Mouse (Mus musculus) hematopoietic stem cell, adult 5-6 weeks (primary cell): Measurements from ENCODE around the gene Hmg20b. TPM values are rescaled to one million over a fixed set of nuclear protein-coding genes. Genes with fewer than 3 reads are reported as not detected.

Experiments
- ATAC-seq, 2 experiments: fragments of 125-278 bp in 1 of 2; replicated peaks in 1 of 2; 2 replicates each; pipeline ENCODE4 v1.8.0; 2016 to 2017; ENCODE audit warnings: inconsistent platforms in 2 of 2, mild to moderate bottlenecking in 2 of 2, moderate number of reproducible peaks in 2 of 2, low read depth in 1 of 2, moderate TSS enrichment in 1 of 2; ENCODE audit not compliant: low FRiP score in 2 of 2, poor library complexity in 2 of 2, severe bottlenecking in 2 of 2, insufficient read depth in 1 of 2, low TSS enrichment in 1 of 2
- total RNA-seq: library from RNA; stranded (forward); fragments of 172-1452, 232-1000 nt; gene quantifications from 2 replicates; pipeline ENCODE4 v1.2.3, GENCODE M21; 2017

The Hmg20b gene
- total RNA-seq, 1 experiment from 2014 or later = 25.6 TPM

DNA sequence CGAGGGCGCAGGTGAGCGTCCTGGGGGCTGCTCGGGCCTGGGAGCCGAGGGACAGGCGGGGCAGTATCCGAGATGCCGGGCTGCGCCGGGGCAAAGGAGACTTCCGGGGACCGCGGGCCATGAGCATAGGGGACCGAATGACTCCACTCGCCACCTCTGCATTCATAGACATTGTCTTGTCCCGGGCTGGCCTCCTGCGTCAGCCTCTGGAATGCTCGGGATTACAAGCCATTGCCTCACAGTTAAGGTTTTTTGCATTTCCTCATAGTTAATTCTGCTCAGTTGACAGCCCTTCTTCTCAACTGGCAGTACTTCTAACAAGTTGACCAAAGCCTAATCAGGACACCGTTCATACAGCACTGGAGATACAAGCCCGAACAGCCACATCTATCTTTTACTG, 28.8 kb downstream of the Hmg20b start:
- ATAC-seq = no peak

DNA sequence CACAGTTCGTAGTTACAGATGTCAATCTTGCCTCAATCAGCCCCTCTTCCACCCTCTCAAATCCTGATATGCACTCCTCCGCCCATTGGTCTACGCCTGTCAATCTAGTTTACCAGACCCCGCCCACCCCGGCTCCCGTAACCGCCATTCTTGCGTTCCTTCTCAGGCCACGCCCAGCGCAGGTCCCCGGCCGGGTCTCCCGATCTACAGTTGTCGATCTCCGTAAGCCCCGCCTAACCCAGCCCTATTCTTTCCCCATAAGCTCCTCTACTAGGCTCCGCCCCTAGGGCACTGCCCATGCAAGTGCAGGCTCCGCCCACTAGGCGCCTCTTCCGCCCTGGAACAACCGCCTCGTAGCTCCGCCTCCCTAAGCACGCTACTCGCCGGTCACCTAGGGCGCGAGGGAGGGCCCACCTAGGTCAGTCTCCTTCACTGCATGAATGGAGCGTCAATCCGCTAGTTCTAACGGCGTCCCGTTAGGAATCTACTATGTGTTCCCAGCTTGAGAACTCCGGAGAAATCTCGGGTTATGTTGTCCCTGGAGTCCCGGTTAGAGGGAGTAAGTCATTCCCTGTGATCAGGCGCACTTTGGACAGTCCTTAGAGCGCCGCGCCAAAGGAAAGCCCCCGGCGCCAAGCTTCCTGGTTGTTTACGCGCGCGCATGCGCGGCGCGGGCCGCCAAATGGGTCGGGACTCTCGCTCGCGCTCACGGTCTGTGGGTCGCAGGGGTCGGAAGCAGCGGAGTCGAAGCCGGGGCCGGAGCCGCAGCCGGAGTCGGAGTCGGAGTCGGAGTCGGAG, 29.5 kb downstream of the Hmg20b start, which contains the start of gene Cactin:
TSS of gene Cactin (plus strand) at position 554 of the 798 bp plus-strand sequence.
- ATAC-seq = peak; percentile 79 to 86

DNA sequence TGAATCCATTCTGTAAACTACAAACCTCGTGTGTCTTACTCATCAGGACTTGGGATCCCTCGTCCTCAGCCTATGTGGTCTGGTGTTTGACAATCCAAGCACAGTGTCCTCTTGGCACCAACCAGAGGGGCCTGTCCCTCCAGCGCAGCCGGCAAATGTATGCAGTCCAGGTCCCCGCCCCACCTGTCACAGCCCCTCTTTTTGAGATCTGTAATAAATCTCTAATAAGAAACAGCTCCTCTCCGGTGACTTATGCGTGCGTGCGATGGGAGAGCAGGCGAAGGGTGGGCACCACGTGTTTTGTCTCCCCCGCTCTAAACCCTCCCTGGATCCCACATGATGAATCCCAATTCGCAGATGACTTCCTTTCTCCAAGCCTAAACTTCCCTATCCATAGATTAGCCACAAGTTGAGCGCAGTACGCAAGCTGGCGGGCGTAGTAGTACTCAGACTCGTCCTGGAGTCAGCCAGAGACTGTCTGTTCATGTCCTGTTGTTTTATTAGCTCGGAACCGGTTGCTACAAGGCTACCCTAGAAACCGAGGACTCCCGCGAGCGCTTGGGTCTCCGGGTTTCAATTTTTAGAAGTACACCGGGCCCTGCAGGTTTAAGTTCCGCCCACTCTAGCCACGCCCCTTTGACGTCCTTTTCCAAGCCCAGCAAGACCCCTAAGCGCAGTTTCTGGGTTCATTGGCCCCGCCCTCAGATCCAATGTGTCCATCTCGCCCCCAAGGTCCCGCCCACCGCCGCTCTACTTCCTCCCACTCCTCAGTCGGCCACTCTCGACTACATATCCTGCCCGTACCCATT, 30.3 kb downstream of the Hmg20b start:
- ATAC-seq = peak; percentile 67 to 75

DNA sequence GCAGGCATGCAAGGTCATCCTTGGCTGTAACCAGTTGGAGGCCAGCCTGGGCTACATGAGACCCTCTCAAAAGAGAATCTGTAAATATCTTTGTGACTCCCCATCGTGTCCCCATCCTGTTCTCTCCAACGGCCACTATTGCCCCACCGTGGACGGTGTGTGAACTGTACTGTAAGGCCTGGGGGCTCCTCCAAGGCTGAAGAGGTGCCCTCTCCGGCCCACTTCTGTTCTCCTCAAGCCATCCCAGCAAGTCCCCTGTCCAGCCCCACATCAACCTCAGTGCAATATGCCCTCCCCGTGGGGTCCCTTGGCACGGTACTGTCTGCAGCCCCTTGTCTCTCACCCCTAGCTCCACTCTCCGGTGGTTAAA, 31.0 kb downstream of the Hmg20b start:
- no peak for ATAC-seq

DNA sequence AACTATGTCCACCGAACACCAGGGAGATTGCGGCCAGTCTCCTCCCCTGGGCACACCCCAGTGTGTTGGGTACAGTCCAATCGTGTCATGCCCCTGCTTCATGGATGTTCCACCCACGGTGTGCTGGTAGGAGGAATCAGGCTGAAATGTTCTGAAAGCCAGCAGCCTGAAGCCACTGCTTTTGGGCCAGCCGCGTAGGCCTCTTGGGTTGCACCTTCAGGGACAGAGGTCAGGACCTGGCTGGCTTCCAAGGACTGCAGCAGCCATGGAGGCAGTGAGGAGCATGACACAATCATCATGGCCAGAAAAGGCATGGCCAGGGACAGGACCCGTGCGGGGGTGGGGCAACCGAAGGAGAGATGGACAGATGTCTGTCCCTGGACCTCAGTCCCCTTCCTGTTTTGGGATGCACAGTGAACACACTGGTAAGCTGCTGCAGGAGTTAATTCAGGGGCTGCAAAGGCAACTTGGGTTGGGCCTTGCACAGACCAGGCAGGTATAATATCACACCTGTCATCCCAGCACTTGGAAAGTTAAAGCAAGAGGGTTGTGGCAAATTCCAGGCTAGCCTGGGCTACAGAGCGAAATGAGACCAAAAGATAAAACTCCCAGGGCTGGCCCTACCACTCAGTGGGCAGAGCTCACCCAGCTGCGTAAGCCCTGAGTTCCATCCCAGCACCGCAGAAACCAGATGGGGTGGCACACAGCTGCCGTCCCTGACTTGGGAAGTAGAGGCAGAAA, 31.5 kb downstream of the Hmg20b start:
- no peak for ATAC-seq

DNA sequence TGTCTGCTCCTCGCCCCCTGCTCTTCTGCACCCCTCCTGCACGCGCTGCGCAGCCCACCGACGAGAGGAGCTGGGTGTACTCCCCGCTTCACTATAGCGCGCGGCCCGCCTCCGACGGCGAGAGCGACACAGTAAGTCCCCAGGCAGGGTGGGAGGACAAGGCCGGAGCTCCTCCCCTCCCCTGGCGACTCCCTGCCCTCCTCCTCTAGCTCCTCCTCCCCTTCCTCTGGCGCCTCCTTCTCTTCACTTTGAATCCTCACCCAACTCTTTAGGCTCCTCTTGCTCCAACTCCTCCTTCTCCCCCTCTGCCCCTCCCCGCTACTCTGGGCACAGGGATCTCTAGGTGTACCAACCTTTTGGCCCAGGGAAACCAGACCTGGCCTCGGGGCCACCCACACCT, 33.0 kb downstream of the Hmg20b start:
- ATAC-seq = 0 out of 4 replicates have a peak, but pooled peaks of 1 of the 2 experiments have one; percentile 6

DNA sequence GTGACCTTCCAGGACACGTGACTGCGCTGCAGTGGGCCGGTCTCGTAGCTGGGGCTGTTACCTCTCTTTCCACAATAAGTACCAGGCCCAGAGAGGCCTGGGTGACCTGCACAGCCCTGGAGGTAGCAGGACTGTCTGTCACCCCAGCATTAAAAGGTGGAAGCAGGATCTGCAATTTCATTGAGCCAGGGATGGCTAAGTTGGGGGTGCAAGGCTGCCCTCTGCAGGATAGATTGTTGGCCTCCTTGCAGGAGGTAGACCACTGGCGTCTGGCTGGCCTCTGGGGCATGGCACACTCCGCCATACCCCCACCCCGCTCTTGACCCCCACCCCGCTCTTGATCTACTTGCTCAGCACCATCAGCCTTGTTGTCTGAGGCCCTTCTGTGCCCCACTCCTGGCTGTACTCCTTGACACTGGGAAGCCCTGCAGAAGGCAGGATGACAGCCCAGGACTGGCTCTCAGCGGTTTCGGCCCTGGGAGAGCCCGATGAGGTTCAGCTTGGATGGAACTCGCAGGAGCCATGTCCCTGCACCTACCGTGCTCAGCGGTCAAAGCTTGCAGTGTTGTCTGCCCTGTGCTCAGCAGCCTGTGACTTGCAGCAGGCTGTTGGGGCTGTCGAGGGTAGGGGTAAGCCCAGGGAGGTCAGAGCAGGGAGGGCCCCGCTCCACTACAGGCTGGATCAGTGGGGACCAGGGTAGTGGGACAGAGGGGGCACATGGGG, 33.8 kb downstream of the Hmg20b start:
- ATAC-seq = no peak

DNA sequence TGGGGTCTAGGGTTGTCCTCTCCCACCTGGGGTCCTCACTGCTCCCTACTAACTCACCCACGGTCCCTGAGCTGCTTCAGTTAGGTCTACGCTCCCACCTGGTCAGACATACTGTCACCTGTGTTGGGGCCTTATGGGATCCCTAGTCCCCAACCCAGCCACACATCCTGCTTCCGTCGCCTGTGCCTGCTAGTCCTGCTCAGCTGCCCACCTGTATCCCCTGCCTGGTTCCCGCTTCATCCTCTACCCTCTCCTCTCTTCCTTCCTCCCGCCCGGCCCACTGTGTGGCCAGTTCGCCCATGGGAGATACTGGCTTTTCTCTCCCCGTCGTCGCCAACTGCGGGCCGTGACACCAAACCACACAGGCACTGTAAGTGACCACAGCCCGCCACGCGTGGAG, 34.7 kb downstream of the Hmg20b start:
- ATAC-seq = no peak

DNA sequence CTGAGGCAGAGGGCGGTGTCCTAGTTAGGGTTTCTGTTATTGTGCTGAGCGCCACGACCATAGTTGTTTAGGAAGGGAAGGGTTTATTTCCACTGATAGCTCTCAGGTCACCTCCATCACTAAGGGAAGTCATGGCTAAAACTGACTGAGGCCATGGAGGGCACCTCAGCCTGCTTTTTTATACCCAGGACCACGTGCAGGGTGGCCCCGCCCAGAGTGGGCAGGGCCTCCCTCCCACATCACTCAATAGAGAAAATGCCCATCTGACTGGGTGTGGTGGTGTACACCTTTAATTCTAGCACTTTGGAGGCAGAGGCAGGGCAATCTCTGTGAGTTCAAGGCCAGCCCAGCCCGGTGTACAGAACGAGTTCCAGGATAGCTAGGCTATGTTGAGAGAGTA, 36.1 kb downstream of the Hmg20b start:
- no peak for ATAC-seq

DNA sequence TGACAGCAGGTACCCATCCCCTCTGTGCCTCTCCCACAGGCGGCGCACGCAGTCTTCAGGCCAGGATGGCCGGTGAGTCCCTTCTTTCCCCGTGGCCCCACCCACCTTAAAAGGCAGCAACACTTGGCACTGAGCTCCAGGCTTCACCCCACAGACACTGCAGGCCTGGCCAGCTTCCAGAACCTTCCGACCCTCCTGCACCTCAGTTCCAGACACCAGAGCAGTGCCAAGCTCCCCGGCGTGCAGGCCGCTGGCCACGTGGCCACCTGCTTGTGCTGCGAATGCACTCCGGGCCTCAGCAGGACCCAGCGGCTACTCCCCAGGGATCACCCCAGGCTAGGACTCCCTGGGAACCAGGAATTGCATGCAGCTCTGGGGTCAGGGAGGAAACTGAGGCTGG, 36.7 kb downstream of the Hmg20b start:
- ATAC-seq = no peak

DNA sequence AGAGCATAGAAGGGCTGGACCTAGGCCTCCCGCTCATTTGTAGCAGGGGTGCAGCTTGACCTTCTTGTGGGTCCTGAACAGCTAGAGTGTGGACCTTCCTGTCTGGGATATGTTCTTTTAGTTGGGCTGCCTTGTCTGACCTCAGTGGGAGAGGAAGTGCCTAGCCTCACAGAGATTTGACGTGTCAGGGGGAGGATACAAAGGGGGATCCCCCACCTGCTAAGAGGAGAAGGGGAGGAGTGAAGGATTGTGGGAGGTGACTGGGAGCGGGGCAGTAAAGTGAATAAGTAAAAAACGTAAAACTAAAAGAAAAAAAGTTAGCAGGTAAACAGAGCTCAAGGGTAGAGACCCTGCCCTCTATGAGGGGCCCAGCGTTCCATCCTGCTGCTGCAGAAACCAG, 40.7 kb downstream of the Hmg20b start:
- no peak for ATAC-seq

DNA sequence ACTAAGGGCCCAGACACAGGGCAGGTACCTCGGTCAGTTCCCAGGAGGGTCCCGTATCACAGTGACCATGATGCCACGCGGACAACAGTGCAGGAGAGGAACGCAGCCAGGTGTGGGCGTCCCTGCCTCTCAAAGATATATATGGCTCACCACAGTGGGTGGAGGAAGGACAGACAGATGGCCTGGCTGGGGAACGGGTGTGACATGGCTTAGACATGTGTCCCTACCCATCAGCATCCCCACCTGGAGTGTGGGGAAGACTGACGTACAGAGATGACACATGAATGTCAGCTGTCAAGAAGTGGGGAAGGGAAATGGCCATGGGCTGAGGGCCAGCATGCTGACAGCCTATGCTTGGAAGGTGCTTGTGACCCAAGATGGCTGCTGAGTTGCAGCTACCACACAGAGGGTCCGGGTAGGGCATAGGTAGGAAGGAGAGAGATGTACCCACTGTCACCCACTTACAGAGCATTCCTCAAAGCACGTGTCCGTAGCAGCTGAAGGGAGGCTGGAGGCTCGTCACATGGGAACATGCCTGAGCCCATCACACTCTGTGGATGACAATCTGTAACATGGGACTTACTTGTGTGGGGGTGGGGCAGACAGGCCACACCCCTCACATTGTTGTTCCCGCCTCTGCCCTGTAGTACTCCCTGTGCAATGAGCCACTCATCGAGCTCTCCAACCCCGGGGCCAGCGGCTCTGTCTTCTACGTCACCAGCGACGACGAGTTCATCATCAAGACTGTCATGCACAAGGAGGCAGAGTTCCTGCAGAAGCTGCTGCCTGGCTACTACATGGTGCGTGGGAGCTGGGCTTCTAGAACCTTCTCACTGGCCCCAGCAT, 43.2 kb downstream of the Hmg20b start:
- ATAC-seq = no peak

DNA sequence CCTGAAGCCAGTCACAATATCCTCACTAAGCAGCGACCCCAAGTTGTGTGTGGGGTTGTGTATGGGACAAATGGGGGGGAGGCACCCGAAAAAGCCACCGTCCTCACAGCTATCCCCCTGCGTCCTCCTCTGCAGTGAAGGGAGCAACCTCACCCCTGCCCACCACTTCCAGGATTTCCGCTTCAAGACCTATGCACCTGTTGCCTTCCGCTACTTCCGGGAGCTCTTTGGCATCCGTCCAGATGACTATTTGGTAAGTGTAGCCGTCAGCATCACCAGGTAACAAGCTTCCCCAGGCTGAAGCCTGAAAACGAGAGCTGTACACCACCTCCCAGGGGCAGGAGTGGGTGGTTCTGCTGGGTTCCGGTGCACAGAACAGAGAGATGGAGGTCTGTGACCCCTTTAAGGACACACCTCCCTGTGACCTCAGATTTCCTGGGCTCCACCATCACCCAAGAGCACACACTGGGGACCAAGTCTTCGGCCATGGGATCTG, 44.1 kb downstream of the Hmg20b start:
- ATAC-seq = no peak

DNA sequence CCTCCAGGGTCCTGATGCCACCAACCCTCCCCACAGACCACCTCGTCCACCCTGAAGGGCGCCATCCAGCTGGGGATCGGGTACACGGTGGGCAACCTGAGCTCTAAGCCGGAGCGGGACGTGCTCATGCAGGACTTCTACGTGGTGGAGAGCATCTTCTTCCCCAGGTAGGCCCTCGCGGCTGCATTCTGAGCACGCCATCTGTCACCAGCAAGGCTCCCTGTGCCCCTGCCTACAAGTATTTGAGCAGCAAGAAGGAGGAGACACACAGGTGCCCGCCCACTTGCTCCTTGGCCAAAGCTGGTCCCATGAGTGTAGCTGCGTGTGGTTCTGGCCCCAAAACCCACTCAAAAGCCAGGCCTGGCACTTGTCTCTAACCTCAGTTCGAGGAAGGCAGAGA, 44.6 kb downstream of the Hmg20b start:
- no peak for ATAC-seq

DNA sequence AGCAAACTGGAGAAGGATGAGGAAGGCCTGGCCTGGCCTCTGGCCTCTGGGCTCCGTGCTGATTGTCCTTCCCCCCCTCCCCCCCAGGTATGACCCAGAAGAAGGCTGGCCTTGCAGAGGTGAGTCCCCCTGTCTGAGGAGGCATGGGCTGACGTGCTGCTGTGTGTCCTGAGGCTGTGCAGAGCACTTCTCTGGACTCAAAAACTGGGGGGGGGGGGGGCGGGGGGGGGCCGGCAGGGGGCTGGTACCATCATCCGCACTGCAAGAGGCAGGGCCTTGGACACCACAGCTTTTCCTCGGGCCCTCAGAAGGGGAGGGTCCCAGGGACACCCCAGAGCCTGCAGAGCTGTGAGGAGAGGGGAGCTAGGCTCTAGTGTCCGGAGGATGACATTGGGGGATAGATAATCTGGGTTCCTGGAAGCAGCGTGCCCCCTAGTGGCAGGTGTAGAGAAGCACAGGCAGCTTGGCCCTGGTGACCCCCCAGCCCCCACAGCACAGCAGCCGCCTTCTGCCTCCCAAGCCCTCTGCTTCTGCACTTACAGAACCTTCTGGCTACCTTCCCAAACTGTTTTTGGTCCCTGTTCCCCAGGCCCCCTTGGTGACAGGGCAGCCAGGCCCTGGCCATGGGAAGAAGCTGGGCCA, 45.6 kb downstream of the Hmg20b start:
- ATAC-seq = peak; percentile 61 to 63

DNA sequence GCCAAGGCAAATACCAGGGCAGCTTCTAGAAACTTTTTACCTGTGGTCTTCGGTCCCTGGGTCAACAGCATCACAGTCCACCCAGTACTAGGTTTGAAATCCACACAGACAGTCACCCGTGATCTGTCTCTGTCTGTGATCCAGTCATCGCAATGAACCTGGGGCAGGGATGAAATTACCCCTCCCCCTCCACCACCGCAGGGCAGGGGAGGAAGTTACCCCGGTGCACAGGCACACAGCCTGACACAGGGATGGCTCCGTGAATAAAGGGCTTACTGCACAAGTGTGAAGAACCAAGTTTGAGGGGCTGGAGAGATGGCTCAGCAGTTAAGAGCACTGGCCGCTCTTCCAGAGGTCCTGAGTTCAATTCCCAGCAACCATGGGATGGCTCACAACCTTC, 46.5 kb downstream of the Hmg20b start:
- 0 out of 4 replicates have a peak, but pooled peaks have one; percentile 33 to 34 for ATAC-seq
